Comparison of ENCODE assay signal across 8 mouse cellular contexts in genomic region chr8:48844961-48845360, GRCm38 (mm10). TPM values are rescaled to one million over a fixed set of nuclear protein-coding genes. Genes with fewer than 3 reads are reported as not detected.
A peak's percentile ranks its signal among the peaks of the same experiment; 100 is the strongest.
DNase-seq lines count a peak whose midpoint lies in the region; ATAC-seq and TF ChIP-seq lines count a peak whose summit lies in the region.

No protein-coding gene starts in this region.

- no peak overlapping the region for H3K9ac ChIP-seq in hindbrain, postnatal 0 days (replicated peaks; ENCODE audit: low read length)
- H3K9ac ChIP-seq in liver, embryonic 14.5 days (replicated peaks) = no peak overlapping the region

- H3K4me3 ChIP-seq in E14TG2a.4 (replicated peaks; ENCODE audit: low read length) = peak overlapping the region; percentile 91
- peak overlapping the region; percentile 70 for H3K4me3 ChIP-seq in hindbrain, postnatal 0 days (ENCODE audit: low read length)
- peak overlapping the region in 1 of 2 experiments; percentile 4; a peak in 1 of 4 replicates for H3K4me3 ChIP-seq in liver, embryonic 14.5 days (ENCODE audit: insufficient read depth in 1 of 2, low read depth in 2 of 2, low read length in 2 of 2)

- peaks cover 16% of the 10 kb centered on the region for H3K9me3 ChIP-seq in E14TG2a.4 (ENCODE audit: low read length)
- no peaks in the 10 kb centered on the region for H3K9me3 ChIP-seq in hindbrain, postnatal 0 days (ENCODE audit: low read length)
- H3K9me3 ChIP-seq in liver, embryonic 14.5 days (ENCODE audit: control insufficient read depth, low read length) = no peaks in the 10 kb centered on the region

- no peak for TF ChIP-seq EP300 in liver, embryonic 14.5 days (IDR thresholded peaks at IDR 0.05; ENCODE audit: low read depth)

- no peak for TF ChIP-seq CTCF in E14TG2a.4 (conservative IDR thresholded peaks at IDR 0.05; ENCODE audit: low read length)
- no peak for TF ChIP-seq CTCF in hindbrain, postnatal 0 days (IDR thresholded peaks at IDR 0.05; ENCODE audit: low read depth)
- no peak for TF ChIP-seq CTCF in liver, embryonic 14.5 days (IDR thresholded peaks at IDR 0.05; ENCODE audit: low read depth)

- peak; percentile 35 for DNase-seq in ZHBTc4 (ENCODE audit: low read depth, low spot score)
- no peak for DNase-seq in hindbrain, postnatal 0 days (ENCODE audit: low spot score)
- DNase-seq in liver, embryonic 14.5 days (ENCODE audit: low read depth in 3 of 3, low spot score in 3 of 3) = no peak
- DNase-seq in frontal cortex, postnatal 14 days (ENCODE audit: low spot score in 2 of 2) = no peak
- DNase-seq in left cerebral cortex, adult 9 months (ENCODE audit: low spot score in 2 of 2) = no peak
- DNase-seq in cerebellum, adult 11-12 months = no peak

- peaks cover 62% of the 10 kb centered on the region for H3K27me3 ChIP-seq in E14TG2a.4 (ENCODE audit: insufficient read depth, low read length)
- H3K27me3 ChIP-seq in hindbrain, postnatal 0 days (ENCODE audit: insufficient read depth, low read length) = 0 out of 2 replicates have a peak, but pooled peaks cover 7% of the 10 kb centered on the region
- H3K27me3 ChIP-seq in liver, embryonic 14.5 days (ENCODE audit: control insufficient read depth, insufficient read depth, low read length) = peaks cover 21% of the 10 kb centered on the region

- WGBS in hindbrain, postnatal 0 days = 11% methylated on average over 12 of the region's 12 CpGs
- 3% methylated on average over 12 of the region's 12 CpGs for WGBS in liver, embryonic 14.5 days (ENCODE audit: insufficient replicate concordance)

- H3K4me2 ChIP-seq in hindbrain, postnatal 0 days (ENCODE audit: low read depth, low read length) = peak overlapping the region; percentile 97
- H3K4me2 ChIP-seq in liver, embryonic 14.5 days (ENCODE audit: low read depth) = peak overlapping the region; percentile 46

- no peaks in the 10 kb centered on the region for H3K36me3 ChIP-seq in E14TG2a.4 (ENCODE audit: insufficient read depth, low read length)
- H3K36me3 ChIP-seq in hindbrain, postnatal 0 days (ENCODE audit: insufficient read depth, low read length) = no peaks in the 10 kb centered on the region
- H3K36me3 ChIP-seq in liver, embryonic 14.5 days (replicated peaks; ENCODE audit: control insufficient read depth, insufficient read depth, low read depth) = no peaks in the 10 kb centered on the region

- peaks cover 23% of the 10 kb centered on the region for H3K4me1 ChIP-seq in E14TG2a.4 (replicated peaks; ENCODE audit: low read depth, low read length)
- H3K4me1 ChIP-seq in hindbrain, postnatal 0 days (ENCODE audit: insufficient read depth, low read length) = peaks cover 3% of the 10 kb centered on the region; the same call in 1 of the 2 replicates
- no peaks in the 10 kb centered on the region for H3K4me1 ChIP-seq in liver, embryonic 14.5 days (replicated peaks; ENCODE audit: control insufficient read depth in 2 of 2, insufficient read depth in 2 of 2, low read length in 1 of 2)

- no peak overlapping the region for H3K27ac ChIP-seq in hindbrain, postnatal 0 days
- no peak overlapping the region for H3K27ac ChIP-seq in liver, embryonic 14.5 days

- no peak for ATAC-seq in hindbrain, postnatal 0 days
- no peak for ATAC-seq in liver, embryonic 14.5 days (ENCODE audit: insufficient read depth)
- no peak for ATAC-seq in megakaryocyte, adult 5-6 weeks (ENCODE audit: poor library complexity, severe bottlenecking)

RNA-seq across cellular contexts. Expression of gene Tenm3, which starts 1.2 kb away (rescaled TPM):
- 151 and 169 TPM in 2 replicates for total RNA-seq in hindbrain, postnatal 0 days (2014; rRNA removed)
- 20.4 and 21.3 TPM in 2 replicates for polyA plus RNA-seq in hindbrain, postnatal 0 days (2015; fragmentation: Nextera tagmentation; extraction: Ambion mirVana)
- 1.8 and 2.2 TPM in 2 replicates for polyA plus RNA-seq in liver, embryonic 14.5 days (2012; rRNA removed)
- polyA plus RNA-seq in liver, embryonic 14.5 days (2014; fragmentation: Nextera tagmentation; extraction: Ambion mirVana) = 3.1 TPM in 2 replicates
- not detected in 2 replicates for total RNA-seq in megakaryocyte, adult 5-6 weeks (2015)
- not detected in 2 replicates for total RNA-seq in megakaryocyte, adult 5-6 weeks (2017)

Comparison
In these comparisons a context has a peak if more than half of its experiments do, and no peak if none do; other contexts are left out.
1. RNA of gene Tenm3, which starts 1.2 kb away (total RNA-seq): 151 to 169 TPM in hindbrain, postnatal 0 days; not detected in megakaryocyte, adult 5-6 weeks; every median in the first group is over 100 times any median in the second.